Mouse (Mus musculus) liver, embryonic 14.5 days (tissue): ENCODE results near the gene Myrfl.
A peak's percentile ranks its signal among the peaks of the same experiment; 100 is the strongest.

Experiments
- CTCF ChIP-seq: IDR thresholded peaks from 2 replicates; pipeline ENCODE4 v1.5.1; 2016; ENCODE audit warnings: antibody characterized with exemption, low read depth, control low read depth
- EP300 ChIP-seq: IDR thresholded peaks from 2 replicates; pipeline ENCODE4 v1.6.1; 2016; ENCODE audit warnings: antibody characterized with exemption, low read depth

DNA sequence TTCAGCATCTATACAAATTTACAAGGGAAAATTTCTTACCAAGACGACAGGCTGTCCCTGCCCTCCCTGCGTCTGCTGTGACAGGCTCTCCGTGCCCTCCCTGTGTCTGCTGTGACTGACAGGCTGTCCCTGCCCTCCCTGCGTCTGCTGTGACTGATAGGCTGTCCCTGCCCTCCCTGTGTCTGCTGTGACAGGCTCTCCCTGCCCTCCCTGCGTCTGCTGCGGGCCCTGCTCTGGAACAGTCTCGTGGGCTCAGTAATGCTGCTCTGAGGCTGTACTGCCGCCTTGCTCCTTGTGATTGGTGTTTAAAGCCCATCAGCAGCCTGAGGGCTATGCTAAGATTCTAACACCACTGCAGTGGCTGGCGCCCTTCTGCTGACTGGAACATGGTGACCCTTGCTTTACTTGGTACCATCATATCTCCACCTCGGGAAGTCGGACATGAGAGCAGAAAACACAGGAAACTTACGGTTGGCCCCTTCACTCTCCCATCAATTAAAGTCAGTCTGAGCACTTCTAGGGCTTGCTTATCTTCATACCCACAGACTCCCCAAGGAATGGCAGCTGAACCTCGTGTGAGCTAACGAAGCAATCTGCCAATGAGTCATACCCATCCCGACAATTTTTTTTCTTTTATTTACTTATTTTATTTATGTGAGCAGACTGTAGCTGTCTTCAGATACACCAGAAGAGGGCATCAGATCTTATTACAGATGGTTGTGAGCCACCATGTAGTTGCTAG lies 12.4 kb upstream of the Myrfl start:
- TF ChIP-seq CTCF (no peak), EP300 (peak; percentile 59)
